Mouse (Mus musculus): ENCODE data around the gene Ndufb5. TPM values are rescaled to one million over a fixed set of nuclear protein-coding genes. Genes with fewer than 3 reads are reported as not detected.

Gene Ndufb5
- 249 and 382 TPM in 2 replicates for polyA plus RNA-seq (2012; rRNA removed; ENCODE audit: low replicate concordance)

DNA sequence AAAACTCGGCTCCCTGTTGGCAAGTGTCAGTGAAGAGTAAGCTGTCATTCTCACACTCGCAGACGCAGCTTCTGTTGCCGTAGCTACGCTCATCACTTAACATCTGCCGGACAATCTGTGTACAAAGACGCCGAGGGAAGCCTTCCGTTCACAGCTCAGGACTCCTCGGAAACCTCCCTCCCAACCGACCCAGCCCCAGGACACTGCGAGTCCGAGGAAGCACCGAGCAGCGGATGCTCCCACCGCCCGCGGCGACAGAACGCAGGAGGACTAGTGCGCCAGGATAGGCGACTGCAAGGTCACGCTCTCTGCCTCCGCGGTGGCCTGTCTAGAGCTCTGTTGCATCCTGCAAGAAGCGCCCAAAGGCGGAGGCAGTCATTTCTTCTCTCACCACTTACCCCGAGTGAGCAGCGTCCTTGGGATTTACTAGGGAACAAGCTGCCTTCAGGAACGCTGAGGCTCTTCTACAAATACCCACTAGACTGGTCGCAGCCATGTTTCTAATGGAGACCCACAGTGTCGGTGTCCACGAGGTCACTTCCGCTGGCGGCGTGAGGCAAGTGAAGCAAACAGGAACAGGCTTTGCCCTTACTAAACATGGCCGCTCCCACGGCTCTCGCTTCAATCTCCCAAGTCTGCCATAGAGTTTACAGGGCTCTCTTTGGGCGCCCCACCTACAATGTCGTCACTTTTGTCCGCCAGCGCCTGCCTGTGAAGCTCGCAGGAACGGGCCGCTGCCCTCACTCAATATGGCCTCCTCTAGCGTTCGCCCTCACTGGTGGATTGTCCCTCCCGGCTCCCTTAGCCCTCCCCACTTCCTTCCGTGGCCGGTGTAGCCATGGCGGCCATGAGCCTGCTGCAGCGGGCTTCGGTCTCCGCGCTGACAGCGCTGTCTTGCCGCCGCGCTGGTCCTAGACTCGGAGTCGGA, at the start of gene Ndufb5:
TSS of gene Ndufb5 (plus strand) at position 747 of the 928 bp plus-strand sequence.

DNA sequence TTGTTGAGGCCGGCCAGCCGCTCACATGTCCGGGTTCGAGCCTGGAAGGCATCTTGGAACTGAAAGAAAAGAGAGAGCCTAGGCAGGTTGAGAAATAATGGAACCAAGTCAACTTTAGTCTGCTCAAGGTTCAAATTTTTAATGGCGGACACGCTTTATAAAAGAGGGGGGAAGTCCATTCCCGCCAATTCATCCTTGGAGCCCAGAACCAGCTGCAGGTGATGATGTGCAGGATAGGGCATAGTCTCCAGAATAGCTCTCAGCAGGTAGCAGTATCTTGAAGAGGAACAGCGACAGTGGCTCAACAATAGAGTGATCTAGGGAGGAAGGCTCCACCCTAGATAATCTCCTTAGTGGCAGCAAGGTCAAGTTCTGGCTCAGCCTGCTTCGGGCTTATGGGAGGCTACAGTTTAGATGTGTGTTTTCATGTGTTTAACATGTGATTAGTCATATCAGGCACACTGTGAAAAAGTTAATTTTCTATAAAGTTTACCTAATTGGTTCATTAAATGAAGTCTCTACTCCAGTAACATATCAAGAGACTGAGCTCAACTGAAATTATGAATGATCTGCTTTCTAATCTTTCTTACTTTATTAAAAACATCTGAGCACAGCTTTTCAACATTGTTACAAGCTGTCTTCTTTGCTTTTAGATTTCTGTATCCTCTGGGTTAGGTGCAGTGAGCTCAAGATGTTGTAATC, 31.0 kb upstream of the Ndufb5 start, which contains the start of gene Actl6a:
TSS of gene Actl6a (plus strand) at position 652 of the 702 bp plus-strand sequence.

DNA sequence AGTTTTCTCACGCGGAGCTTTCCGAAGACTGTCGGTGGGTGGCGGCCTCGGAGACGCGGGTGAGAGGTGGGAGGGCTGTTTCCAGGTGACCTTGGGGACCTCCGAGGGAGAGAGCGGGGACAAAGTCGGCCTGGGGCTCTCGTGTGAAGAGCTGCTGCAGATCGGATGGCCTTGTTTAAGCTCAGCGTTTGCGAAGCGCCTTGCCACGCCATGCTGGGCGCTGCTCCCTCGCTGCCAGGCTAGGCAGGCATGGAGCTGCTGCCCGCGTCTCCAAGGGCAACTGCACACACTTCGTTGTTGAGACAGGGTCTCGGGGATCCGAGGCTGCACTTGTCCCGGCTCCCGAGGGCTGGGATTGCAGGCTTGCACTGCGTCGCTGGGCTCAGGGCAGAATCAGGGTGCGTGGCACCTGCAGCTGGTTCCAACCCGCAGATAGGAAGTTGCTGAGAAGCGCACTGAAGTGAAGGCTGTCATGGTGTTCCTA, 424 bp downstream of the Ndufb5 start, which contains the start of gene Mrpl47:
TSS of gene Mrpl47 (minus strand) at position 434 of the 484 bp plus-strand sequence.

Other genes starting within 250 kb of the Ndufb5 start
- not detected in 2 replicates for gene Kcnmb3, start 244.8 kb upstream of the Ndufb5 start, polyA plus RNA-seq (2012; rRNA removed; ENCODE audit: low replicate concordance)
- 8.9 and 9.2 TPM in 2 replicates for gene Zfp639, start 226.7 kb upstream of the Ndufb5 start, polyA plus RNA-seq (2012; rRNA removed; ENCODE audit: low replicate concordance)
- 2.9 and 4.0 TPM in 2 replicates for gene Mfn1, start 207.5 kb upstream of the Ndufb5 start, polyA plus RNA-seq (2012; rRNA removed; ENCODE audit: low replicate concordance)
- 4.2 and 4.9 TPM in 2 replicates for gene Gnb4, start 120.4 kb upstream of the Ndufb5 start, polyA plus RNA-seq (2012; rRNA removed; ENCODE audit: low replicate concordance)
- 5.9 and 8.1 TPM in 2 replicates for gene Actl6a, start 30.7 kb upstream of the Ndufb5 start, polyA plus RNA-seq (2012; rRNA removed; ENCODE audit: low replicate concordance)
- gene Mrpl47, start 615 bp downstream of the Ndufb5 start, polyA plus RNA-seq (2012; rRNA removed; ENCODE audit: low replicate concordance): 0.39 and 0.50 TPM in 2 replicates
- 0.20 and 0.23 TPM in 2 replicates for gene Usp13, start 80.6 kb downstream of the Ndufb5 start, polyA plus RNA-seq (2012; rRNA removed; ENCODE audit: low replicate concordance)